Mouse (Mus musculus) T-helper 2 cell (primary cell): ENCODE results near the gene Sfxn3.

Experiments used
- in situ Hi-C: fragments of 300-600 bp; cut with MboI, MseI; formaldehyde crosslinking; loops from one replicate; pipeline ENCODE4 v1.15.1; 2025; ENCODE audit warnings: high pct_unique_total_duplicates

Sfxn3 gene

GRCm38 (mm10) chr19:45045651-45046050, 1.7 kb upstream of the Sfxn3 start, which contains the start of gene Pdzd7:
TSS of gene Pdzd7 (minus strand) at chr19:45045717.
- in situ Hi-C loops = no loop called here

- in situ Hi-C loops = no loop called here
These were observed 581 bp upstream of the Sfxn3 start for GRCm38 (mm10) chr19:45046523-45047321.

GRCm38 (mm10) chr19:45047935-45048643, 786 bp downstream of the Sfxn3 start:
- in situ Hi-C loops = no loop called here

GRCm38 (mm10) chr19:45048644-45049365, 1.5 kb downstream of the Sfxn3 start:
- in situ Hi-C loops = no loop called here

GRCm38 (mm10) chr19:45049523-45049922, 2.2 kb downstream of the Sfxn3 start:
- in situ Hi-C loops = no loop called here

GRCm38 (mm10) chr19:45053451-45053850, 6.1 kb downstream of the Sfxn3 start:
- in situ Hi-C loops = no loop called here

GRCm38 (mm10) chr19:45054892-45055690, 7.8 kb downstream of the Sfxn3 start:
- in situ Hi-C loops = no loop called here

GRCm38 (mm10) chr19:45056364-45056763, 9.1 kb downstream of the Sfxn3 start:
- in situ Hi-C loops = no loop called here

GRCm38 (mm10) chr19:45056908-45057698, 9.8 kb downstream of the Sfxn3 start:
- in situ Hi-C loops = no loop called here

GRCm38 (mm10) chr19:45057724-45058112, 10.4 kb downstream of the Sfxn3 start:
- in situ Hi-C loops = no loop called here

- in situ Hi-C loops = no loop called here
These were observed 11.0 kb downstream of the Sfxn3 start for GRCm38 (mm10) chr19:45058113-45058839.

GRCm38 (mm10) chr19:45058841-45059240, 11.5 kb downstream of the Sfxn3 start:
- in situ Hi-C loops = no loop called here

GRCm38 (mm10) chr19:45063565-45064292, 16.4 kb downstream of the Sfxn3 start:
- in situ Hi-C loops = no loop called here

GRCm38 (mm10) chr19:45065226-45065625, 17.9 kb downstream of the Sfxn3 start:
- in situ Hi-C loops = no loop called here

GRCm38 (mm10) chr19:45067170-45067569, 19.9 kb downstream of the Sfxn3 start:
- in situ Hi-C loops = no loop called here

- in situ Hi-C loops = no loop called here
These were observed 20.6 kb downstream of the Sfxn3 start for GRCm38 (mm10) chr19:45067758-45068510.

- in situ Hi-C loops = no loop called here
These were observed 26.7 kb downstream of the Sfxn3 start for GRCm38 (mm10) chr19:45073871-45074542.
